Mouse (Mus musculus) gastrocnemius, adult 18-20 months (tissue): ENCODE measurements at regions not wholly inside any gene's neighbourhood (a gene's known extent, or its start where the extent isn't known, plus 50 kb on each side); places are given as distances from the start of the nearest gene placed in this dataset.

Experiments
- DNase-seq: peaks from one replicate; pipeline ENCODE4 v3.0.0; 2021; ENCODE audit warnings: low spot score

DNA sequence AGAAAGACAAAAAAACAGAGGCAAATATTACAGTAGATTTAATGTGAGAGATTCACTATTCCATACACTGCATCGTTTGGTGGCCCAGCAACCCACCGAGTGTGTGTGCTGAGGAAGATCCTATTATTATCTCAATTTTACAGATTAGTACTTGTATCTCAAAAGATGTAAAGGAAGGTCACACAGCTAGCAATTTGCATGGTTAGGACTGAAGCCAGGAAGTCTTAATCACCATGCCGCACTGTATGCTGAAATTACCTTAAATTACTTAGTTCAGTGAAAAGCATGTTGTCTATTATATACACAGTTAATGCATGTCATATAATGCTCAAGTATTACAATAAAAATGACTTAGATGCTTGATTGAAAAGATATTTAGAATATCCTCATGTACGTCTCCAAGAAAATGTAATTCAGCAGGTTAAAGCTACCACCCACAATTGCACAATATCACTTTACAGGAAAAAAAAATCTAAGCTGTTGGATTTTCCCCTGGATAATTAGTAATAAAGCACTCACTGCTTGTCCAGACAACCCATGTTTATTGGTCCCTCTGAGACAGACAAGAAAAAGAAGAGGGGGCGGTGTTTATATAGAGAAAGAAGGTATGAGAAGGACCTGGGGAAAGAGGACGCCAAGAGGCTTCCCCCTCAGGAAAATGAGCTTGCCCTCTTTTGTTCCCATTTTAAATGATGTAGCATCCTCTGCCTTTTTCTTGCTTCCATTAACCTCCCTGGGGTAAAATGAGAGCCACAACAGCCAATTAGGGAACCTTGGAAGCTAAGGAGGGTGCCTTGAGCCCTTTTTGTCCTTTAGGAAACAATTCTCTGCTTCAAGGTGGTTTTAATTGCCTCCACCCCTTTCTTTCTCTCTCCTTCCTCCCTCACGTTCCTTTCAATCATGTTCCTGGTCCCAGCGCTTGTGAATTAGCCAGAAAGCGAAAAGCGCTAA lies 204.6 kb upstream of the Xrcc4 start:
- DNase-seq = no peak

DNA sequence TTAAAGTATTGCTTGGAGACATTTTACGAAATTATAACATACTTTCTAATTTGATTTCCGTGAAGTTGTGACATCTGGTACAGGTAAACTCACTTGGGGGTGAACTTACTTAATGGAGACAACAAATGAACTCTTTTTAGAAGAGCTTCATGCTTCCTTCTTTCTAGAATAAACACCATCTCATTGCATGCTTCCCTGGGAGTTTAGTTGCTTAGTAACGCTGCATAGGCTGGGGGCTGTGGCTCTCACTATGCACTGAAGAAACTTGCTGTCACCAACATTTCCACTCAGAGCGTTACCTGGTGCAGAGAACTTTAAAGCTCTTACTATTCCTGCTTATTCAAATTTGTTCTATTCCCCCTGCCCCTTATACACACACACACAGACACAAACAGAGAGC lies 203.5 kb upstream of the Xrcc4 start:
- no peak for DNase-seq

DNA sequence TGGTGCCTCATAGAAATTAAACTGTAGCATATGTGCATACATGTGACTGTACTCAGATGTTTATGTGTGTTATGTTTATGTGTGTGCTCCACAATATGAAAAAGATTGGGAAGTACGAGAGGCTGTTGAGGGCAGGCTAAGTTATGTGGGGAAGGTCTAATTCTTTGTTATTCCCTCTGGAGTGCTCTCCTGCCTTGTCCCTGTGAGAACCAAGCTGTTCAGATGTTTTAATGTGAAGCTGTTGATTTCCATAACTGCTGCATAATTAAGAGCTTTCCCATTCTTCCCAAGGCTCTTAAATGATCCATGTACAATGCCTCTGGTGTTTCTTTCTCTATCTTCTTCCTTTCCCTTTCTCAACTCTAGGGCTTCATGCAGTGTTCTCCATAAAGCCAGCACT lies 202.7 kb upstream of the Xrcc4 start:
- DNase-seq = no peak

DNA sequence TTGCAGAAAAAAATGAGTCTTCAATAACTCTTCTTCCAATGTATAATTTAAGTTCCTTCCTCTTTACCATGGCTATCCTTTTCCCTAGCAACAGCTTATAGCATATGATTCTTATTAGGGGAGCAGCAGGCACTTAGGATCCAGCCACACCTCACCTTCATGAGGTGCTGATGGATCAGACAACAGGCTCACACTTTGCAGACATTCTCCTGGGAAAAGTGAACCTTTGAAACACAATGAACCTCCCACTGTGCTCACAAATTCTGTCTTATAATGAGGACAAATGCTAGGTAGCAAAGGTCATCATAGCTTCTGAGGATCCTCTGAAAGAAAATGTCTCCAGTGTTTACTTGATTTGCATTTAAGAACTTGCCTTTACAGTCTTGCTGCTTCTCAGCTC lies 191.6 kb upstream of the Xrcc4 start:
- no peak for DNase-seq

DNA sequence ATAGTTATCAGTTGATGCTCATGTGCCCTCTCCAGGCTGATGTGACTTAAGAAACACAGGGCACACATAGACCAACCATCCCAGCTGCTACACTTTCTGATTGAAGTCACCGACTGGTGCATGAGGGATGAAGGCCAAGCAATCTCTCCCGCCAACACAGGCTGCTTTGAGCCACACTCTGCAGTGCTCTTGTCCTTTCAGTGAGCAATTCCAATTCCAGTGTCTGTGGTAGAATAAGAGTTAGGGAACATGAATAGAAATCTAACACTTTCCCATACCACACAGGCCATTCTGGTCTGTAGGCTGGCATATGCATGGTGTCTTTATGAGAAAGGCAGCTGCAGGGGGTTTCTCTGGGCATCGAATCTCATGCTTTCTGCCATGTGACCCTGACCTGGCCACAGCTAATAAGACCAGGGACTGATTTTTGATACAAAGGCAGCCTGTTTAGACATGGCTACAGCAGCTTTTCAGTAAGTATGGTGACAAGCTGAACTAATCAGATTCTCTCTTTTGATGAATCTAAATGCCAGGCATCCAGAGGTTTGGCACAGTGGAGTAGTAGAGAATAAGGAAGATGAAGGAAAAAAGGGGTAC lies 190.5 kb upstream of the Xrcc4 start:
- no peak for DNase-seq

DNA sequence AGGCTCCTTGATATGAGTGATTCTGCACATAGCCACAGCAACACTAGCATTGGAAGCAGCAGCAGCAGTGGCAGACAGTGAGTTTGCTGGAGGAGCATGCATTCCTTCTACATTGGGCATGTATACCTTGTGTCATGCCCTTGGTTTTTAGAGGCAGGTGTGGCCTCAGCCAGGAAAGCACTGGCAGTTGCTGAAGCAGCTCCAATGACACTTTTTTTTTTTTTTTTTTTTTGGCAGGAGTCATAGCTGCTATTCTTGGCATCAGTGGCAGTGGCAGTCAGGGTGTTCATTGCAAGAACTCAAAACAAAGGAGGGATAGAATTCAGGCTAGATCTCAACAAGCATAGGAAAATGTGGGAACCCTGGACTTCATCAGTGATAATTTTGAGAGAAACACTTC lies 189.9 kb upstream of the Xrcc4 start:
- peak; percentile 4 for DNase-seq

DNA sequence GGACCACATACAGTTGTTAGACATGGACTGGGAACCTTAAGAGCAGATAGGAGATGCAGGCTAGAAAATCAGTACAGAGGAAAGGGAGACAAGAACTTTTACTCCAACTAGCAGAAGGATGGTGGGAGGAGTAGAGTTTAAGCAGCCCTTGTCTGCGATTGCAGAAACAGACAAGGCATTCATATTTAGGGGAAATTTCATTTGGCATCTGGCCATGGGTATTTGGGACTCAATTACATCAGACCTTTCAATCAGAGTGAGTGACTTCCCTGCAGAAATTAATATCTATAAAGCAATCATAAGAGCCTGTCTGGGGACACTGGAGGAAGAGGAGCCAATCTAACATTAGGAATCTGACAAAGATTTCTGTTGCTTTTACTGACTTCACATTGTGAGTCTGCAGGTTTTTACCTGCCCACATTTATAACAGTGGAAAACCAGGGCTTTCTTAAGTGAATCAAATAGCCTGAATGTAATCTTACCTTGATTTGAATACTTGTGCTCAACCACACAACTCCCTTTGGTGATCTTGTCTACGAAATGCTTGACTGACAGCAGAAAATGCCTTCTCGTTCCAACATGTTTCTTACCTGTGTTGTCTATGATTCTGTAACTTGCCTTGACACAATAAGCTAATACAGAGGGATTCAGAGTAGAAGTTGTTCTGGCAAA lies 169.8 kb upstream of the Xrcc4 start:
- no peak for DNase-seq

DNA sequence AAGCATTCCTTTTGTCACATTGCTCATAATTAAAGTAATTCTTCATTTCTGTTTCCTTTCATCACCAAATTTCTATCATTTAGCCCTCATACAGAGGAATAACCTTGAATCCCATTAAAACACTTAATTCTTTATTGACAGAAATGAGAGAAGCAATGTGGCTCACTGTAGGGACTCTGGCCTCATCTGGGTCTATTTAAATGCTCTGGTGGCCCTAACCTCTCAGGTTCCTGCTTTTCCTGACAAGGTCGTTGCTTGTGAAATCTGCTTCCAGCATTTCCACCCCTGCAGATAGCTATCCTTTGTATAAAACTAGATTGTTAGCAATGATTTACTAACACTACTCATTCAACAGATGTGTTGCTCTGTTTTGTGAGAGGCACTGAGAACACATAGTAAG lies 163.6 kb upstream of the Xrcc4 start:
- DNase-seq = no peak

DNA sequence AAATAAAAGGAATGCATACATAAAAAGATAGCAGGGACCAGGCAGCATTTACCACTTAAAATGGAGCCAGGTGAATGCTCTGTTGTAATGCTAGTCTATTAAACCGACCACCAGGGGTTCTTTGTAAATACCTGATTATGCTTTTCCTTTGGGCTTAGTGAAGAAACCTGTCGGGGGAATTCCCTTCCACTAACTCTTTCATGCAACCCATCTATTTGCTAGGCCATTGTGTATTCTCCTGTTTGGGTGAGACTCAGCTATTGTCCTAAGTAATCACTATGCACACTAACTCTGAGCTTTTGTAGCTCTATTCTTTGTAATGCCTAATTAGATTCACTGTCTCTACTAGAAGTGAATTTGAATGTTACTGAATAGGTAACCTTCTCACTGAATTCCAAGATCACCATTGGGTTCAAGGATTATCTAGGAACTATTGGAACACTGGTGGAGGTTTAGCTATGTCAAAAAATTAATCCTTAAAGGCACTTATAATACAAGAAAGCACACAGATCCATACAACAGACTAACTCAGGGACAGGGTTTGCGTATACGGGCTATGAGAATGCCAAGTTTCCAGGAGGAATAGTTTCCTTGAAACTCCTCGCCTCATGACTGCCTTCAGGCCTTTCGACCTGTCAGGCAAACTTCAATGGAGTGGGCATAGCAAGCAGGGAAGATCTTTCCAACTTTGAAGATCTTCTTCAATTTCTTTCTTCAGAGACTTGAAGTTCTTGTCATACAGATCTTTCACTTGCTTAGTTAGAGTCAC lies 156.8 kb upstream of the Xrcc4 start:
- no peak for DNase-seq

DNA sequence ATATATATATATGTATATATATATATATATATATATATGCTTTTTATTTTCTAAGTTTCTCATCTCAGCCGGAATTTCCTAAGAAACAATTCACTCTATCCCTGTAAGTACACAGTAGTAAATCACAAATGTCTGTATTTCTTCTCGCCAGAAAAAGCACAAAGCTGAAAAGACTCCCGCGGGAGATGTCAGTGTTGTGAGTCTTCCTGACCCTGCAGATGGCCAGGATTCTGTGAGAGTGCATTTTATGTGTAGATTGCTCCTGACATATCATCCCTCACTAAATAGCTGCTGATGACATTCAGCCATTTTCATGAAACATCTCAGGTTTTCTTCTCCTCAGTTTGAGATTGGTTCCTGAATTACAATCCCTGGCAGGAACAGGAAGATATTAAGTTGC lies 148.9 kb upstream of the Xrcc4 start:
- DNase-seq = no peak

DNA sequence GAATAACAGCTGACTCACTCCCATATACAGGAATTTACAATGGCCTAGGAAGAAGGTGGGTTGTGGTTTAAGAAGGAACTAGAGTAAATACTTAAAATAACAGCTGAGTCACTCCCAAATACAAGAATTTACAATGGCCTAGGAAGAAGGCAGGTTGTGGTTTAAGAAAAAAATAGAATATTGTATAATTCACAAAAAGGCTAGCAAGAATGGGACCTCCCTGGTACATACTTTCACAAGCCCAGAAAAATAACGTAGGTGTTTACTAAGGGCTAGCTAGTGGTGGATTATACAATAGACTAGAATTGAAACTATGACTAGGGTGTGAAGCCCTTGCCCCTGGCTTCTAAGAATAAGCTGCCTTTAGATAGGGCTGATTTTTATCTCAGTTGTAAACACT lies 144.6 kb upstream of the Xrcc4 start:
- no peak for DNase-seq

DNA sequence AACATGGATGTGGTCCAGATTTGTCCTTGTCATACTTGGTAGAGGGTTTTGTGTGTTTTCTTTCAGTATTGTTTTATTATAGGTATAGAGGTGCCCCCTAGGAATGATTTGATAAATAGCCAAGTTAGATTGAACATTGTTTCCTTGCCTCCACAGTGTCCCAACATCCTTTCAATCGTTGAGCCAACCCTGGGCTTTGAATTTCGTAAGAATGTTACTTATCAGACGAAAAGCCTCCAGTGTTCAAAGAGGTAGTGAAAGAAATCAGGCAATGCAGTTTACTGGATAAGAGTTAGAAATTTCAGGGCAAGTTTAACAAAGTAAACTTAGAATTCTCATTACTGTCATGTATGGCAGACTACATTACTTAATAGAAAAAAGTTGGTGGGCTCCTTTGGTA lies 144.2 kb upstream of the Xrcc4 start:
- no peak for DNase-seq

DNA sequence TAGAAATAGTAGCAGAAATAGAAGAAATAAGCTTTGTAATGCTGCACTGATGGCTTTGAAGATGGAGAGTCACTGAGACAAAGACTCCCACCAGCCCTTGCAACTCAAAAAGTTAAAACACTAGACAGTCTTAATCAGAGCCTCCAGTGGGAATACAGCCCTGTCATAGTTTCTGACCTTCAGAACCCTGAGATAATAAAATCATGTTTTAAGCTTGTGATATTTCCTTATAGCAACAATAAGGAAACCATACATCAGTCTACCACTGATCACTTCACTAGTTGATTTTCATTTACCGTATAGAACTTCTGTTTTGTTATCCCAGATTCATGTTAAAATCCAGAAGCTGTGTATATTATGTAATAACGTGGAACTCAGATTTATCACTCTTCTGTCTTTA lies 139.7 kb upstream of the Xrcc4 start:
- DNase-seq = no peak

DNA sequence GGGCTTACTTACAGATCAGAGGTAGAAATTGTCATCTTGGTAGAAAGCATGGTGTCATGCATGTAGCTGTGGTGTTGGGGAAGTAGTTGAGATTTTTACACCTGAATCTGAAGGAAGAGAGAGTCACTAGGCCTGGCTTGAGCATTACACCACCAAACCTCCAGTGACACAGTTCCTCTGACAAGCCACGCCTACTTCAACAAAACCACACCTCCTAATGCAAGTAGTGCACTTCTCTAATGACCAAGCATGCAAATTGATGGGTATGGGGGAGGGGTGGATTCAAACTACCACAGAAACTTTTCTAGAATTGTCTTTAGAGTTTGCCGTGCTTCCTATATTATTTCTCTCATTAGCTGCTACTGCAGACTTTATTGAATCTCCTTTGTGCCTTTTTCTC lies 136.8 kb upstream of the Xrcc4 start:
- no peak for DNase-seq

DNA sequence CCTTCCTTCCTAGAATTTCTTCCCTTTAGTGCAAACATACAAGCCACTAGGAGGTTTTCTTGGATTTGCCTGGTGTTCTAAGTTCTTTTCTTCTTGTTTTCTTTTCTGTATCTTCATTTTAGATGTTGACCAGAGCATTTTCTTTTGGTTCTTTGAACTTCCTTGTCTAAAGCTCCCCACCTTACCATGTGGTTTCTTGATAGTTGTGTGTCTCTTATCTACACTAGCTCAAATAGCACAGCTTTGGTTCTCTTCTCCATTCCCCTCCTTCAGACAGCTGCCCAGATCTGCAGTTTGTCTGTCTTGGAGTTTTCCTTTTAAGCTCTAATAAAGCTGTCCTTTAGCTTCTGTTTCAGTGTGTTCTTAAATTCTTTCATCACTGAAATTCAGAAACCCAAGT lies 123.0 kb upstream of the Xrcc4 start:
- DNase-seq = no peak

DNA sequence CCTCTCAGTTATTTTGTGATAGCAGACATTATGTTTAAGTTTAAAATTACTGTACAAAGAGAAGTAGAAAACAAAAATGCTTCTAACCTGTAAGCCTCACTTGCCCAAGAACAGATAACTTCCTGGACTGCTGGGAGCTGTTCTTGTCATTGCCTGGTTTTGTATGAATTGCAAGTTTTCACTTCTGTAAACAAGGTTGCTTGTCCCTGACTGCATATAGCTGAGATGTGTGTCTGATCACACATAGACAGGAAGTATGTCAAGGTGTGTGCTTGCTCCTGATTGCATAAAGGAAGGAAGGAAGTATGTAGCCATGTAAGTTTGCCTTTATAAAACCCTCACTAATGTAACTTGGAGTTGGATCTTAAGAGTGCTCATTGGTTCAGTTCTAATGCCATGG lies 118.5 kb upstream of the Xrcc4 start:
- DNase-seq = no peak
